Mouse (Mus musculus): Measurements from ENCODE around the gene Esam.

The Esam gene

DNA sequence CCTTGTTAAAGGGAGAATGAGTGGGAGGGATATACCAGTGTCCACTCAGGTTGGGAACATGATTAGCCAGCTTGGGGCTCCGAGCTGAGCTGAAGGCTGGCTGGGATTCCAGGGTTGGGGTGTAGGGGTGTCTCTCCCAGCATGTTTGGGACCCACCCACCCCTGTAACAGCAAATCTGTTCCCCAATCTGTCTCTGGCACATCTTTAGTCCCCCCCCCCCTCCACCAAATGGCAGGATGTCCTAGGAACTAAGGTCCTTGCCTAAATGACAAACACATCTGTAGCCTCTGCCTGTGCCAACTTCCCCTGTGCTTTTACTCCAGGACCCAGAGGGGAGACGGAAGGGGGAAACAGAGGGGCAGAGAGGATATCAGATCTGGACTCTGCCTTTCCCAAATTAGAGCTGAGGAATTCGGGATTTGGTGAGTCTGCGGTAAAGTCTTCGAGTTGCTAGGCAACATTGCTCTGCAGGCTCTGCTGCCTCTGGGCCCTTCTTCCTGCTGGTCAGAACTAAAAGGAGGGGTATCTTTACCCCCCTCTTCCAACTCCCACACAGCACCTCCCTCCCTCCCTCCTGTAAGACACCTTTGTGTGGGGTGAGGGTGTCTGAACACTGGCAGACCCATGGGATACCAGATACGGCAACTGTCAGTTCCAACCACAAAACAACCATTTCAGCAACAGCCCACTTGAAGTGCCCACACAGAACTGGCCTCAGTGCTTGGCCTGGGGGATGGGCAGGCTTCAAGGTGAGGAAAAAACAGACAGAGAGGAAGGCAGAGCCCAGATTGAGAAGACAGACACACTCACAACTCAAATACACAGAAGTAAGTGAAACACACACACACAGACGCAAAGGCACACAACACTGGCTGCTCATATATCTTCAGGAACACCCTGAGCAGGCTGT lies 27.2 kb downstream of the Esam start, which contains the start of gene Siae:
Siae (plus strand) TSS at position 861 of the 911 bp plus-strand sequence.
- no peak for DNase-seq (ENCODE audit: low read depth)

DNA sequence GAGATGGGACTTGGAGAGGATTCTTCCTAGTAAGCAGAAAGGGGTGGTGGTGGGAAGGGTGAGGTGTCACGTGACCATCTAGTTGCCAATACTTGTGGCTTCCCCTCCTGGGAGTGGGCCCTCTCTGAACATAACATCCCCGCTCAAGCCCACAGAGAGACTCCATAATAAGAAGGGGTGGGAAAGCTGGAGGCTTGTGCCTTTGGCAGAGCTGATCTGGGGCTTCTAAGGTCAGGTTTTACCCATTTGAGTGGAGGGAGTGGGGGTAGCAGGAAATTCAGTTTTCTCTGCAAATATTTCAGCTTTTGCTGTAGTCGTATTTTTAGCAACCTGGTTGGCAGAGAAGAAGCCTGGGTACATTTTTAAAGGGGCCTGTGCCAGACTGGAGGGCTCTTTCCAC lies 28.5 kb downstream of the Esam start:
- DNase-seq (ENCODE audit: low read depth) = no peak

DNA sequence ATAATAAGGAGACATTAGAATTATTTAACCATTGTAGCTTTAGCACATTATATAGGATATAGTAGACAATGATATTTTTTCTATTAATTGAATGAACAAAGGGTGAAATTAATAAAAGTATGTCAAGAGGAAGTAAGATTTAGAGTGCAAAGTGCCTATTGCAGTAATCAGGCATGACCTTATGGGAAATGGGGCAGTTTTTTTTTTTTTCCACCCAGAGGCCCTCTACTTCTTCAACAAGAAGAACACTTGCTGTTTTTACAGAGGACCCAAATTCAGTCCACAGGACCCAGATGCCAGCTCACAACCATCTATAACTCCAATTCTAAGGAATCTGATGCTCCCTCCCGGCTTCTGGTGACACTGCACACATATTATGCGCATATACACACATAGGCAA lies 32.7 kb downstream of the Esam start:
- no peak for DNase-seq (ENCODE audit: low read depth)

DNA sequence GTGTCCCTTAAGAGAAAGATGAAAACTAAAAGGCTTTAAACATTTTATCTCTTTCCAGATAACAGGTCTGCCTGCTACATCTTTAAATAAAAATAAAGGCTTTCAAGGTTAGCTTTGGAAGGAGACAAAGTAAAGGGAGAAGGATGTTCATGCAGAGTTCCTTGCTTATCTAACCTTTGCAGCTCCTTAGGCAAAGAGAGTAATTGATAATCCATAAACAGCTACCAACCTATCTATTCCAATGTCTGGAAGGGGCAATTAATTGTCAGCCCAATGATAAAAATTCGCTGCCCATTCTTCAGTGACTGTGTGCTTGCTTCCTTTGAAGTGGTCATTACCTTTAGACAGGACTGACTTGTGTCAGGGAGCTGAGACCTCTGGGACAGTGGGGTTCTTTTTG lies 35.9 kb downstream of the Esam start:
- DNase-seq (ENCODE audit: low read depth) = no peak

DNA sequence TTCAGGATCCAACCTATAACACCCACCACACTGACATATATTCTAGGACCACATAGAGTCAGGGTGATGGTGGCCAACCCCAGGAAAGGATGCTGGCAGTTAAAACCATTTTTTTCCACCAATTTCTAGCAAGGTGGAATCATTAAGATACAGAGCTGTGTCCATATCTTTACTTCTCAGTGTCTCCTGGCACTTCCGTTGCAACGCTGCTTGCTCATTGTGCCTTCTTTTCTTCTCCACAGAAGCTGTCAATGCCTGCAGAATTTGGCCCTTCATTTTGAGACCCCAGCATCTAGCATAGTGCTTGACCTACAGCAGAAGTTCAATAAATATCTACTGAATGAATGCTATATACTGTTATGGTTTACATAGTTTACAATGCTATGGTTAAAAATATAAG lies 39.1 kb downstream of the Esam start:
- no peak for DNase-seq (ENCODE audit: low read depth)

DNA sequence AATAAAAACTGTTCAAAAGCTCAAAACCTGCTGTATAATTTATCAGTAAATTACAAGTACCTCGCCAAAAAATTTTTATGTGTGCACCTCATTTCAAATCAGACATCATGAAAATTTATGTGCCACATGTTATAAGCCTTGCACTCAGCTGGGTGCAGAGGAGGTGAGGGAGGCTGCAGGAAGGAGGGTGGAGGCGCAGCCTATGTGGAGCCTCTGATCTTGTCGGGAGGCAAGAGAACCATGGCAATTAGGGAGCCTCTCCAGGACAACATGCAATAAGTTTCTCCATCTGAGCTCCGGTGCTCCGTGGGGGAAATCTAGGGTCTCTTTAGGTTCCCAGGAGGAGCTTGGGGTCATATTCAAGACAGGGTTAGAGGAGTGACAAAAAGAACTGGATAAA lies 39.6 kb downstream of the Esam start:
- no peak for DNase-seq (ENCODE audit: low read depth)

DNA sequence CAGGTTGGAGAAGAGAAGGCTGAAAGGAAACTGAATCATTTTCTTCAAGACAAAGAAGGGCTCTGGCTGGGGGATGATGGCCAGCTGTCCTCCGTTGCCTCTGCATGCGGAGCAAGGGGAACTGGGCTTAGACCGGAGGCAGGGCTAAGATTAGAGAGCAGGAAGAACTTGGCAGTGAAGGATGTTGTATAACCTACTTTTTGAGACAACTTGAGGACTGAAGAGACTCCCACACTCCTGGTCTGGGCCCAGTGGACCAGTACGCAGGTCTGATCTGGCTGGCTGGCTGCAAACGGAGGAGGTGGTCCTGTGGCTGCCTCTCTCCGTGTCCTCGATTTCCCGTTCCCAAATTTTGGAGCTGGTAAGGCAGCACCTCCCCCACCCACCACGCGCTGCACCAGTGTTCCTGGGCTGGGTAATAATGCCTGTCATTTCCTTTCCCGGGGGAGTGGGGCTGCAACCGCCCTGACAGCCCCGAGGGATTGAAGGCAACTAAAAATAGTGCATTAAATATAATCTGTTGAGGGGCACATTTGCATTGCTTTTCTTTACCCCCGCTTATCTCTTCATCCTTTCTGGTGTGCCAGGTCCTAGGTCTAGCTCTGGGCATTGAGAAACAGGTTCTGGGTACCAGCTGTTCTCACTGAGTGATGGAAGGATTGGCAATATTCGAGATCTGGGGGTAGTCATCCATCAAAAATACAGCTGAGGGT lies 40.2 kb downstream of the Esam start:
- no peak for DNase-seq (ENCODE audit: low read depth)

DNA sequence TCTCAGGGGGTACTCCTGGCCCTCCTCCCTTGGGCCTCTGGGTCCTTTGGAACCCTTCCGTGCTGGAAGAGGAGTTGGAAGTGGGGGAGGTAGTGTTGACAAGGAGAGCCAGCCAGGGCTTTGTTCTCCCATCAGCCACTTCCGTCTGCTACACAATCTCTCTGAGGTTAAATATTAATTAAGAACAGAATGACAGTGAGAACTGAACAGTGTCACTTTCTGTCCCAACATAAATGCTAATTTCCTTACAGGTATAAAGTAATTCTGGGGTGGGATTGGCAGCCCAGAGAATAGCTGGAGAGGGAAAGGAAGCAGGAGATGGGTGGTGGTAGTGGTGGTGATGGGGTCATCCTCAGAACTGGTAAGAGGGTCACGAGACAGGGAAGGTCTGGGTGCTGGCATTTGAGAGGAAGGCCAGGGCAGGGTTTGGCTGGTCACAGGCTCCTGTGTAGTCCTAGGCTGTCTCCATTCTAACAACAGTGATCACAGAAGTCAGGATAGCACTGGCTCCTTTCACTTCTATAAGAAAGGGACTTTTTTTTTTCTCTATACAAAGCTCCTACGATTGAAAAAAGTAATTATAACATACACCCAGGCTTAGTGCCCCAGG lies 40.8 kb downstream of the Esam start:
- no peak for DNase-seq (ENCODE audit: low read depth)

DNA sequence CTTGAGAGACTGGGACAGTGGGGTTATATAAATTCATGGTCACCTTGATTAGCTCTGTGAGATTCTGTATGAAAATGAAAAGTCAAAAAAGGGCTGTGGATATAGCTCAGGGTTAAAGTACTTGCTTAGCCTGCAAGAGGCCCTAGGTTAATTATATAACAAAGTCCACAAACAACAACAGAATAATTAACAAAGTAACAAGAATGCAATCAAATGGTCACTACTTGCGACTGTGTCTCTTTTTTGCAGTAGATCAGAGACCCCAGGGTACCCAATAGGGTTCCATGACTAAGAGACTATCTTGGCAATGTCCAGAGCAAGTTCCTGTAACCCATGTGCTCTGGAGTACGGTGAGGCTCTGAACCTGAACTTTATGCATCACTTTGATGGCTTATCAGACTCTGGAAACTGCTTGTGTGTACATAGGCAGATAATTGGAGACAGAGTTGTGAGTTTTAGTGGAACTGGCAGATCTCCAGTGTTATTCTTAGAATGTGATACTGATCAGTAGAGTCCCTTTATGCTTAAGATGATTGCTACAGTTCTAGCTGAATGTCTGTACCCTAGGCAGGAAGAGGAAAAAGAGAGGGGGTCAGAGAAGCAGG lies 41.5 kb downstream of the Esam start:
- no peak for DNase-seq (ENCODE audit: low read depth)

DNA sequence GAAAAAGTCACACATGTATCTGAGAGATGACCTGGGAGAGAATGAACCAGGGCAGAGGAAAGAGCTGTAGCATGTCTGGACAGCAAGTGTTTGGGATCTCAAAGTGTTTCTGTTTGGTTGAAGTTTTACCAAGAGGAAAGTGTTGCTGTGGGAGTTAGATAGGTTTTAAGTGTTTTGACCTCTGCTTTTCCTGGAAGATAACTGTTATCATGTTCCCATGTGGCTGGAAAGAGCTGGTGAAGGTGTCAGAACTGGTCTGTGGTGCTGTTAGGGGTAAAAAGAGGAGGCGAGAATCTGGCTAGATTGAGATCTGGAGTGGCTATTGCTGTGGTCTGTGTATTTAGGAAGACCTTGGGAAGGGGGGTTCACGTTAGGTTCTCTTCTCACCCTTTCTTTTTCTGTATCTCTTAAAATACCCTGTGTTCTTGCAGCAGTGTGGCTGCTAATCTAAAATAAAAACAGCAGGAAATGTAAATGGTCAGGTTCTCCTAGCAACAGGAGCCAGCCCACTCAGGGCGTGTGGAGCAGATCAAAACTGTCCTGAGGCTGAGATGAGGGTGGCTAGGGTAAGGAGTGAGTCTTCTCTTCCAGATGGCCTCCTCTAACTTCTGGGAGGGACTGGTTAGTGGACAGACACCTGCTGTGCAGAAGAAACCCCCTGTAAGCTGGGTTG lies 44.5 kb downstream of the Esam start:
- no peak for DNase-seq (ENCODE audit: low read depth)

DNA sequence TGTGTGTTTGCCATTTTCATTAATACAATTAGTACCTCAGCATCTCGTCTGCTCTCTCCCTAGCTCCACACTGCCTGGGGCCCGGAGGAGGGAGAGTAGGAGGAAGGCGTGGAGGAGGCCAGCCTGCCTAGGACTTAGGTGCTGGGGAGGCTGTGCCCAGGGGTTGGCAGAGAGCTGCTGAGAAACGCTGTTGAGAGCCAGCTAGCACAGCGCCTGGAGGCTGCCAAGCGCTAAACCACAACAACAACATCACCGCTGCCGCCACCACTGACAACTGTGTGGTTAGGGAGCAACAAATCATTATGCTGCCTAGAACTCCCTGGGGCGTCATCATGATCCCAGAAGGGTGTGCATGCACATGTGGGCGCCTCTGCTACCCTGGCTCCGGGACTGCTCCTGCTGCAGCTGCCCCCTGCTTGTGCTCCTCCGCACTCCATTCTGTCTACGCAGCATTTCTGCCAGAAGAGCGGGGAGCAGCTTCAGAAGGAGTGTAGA lies 48.6 kb downstream of the Esam start:
- no peak for DNase-seq (ENCODE audit: low read depth)

DNA sequence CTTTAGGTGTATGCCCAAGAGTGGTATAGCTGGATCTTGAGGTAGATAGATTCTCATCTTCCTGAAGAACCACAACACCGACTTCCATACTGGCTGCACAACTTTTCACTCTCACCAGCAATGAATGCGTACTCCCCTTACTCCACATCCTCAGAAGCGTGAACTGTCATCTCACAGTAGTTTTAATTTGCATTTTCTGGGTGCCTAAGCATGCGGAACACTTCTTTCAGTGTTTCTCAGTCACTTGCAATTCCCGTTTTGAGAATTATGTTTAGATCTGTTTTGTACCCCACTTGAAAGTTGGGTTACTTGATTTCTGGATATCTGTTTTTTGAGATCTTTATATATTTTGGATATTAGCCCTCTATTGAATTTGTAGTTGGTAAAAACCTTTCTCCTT lies 55.7 kb downstream of the Esam start:
- no peak for DNase-seq (ENCODE audit: low read depth)

DNA sequence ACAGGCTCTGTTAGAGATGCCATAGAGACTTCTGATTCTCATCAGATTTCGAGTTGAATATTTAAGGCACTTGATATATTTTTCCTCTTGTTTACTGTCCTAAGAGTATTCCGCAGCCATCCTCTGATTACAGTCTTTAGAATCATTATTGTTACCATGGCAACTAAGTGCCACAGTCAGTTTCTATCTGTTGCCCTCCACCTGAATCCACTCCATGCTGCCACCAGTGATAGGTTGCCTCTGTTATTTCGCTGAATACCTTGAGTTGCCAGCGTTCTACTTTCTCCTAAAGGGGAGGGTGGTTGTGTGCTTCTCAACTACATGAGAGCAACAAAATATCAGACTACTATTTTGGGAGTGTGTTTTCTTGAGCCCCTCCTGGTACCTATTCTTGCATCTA lies 58.8 kb downstream of the Esam start:
- no peak for DNase-seq (ENCODE audit: low read depth)
